Mouse (Mus musculus) cerebellum, adult (tissue): Measurements from ENCODE around the gene Il17rb.

Experiments
- ATAC-seq: cut with Nextera tagmentation; 2 replicates; pipeline ENCODE4 v1.9.2; 2017; ENCODE audit warnings: mild to moderate bottlenecking, moderate library complexity, mixed read lengths; ENCODE audit not compliant: insufficient number of reproducible peaks, low FRiP score, low TSS enrichment

Gene Il17rb

GRCm38 (mm10) chr14:30017794-30018462 is 9.2 kb upstream of the Il17rb start:
- ATAC-seq, result no peak

GRCm38 (mm10) chr14:30016666-30017065 is 8.0 kb upstream of the Il17rb start:
- ATAC-seq, result no peak

- no peak for ATAC-seq
These were observed 6.3 kb upstream of the Il17rb start for GRCm38 (mm10) chr14:30015008-30015407.

- no peak for ATAC-seq
These were observed 5.8 kb upstream of the Il17rb start for GRCm38 (mm10) chr14:30014487-30014886.

- ATAC-seq, result no peak
These were observed 3.3 kb upstream of the Il17rb start for GRCm38 (mm10) chr14:30011886-30012560.

GRCm38 (mm10) chr14:30009864-30010560 is 1.3 kb upstream of the Il17rb start:
- ATAC-seq, result no peak

GRCm38 (mm10) chr14:29999475-29999811 is 9.3 kb downstream of the Il17rb start:
- ATAC-seq, result no peak

- no peak for ATAC-seq
These were observed 9.8 kb downstream of the Il17rb start for GRCm38 (mm10) chr14:29998747-29999474.

- no peak for ATAC-seq
These were observed 11.4 kb downstream of the Il17rb start for GRCm38 (mm10) chr14:29997345-29997744.

- ATAC-seq, result no peak
These were observed 12.5 kb downstream of the Il17rb start for GRCm38 (mm10) chr14:29996000-29996751.

- ATAC-seq, result no peak
These were observed 13.7 kb downstream of the Il17rb start for GRCm38 (mm10) chr14:29994976-29995375.

- no peak for ATAC-seq
These were observed 20.4 kb downstream of the Il17rb start for GRCm38 (mm10) chr14:29988337-29988736.

- ATAC-seq, result no peak
These were observed 21.0 kb downstream of the Il17rb start for GRCm38 (mm10) chr14:29987739-29988138.

GRCm38 (mm10) chr14:29987276-29987675 is 21.4 kb downstream of the Il17rb start:
- peak; percentile 56; the same call in 1 of the 2 replicates for ATAC-seq

GRCm38 (mm10) chr14:29986096-29986495 is 22.6 kb downstream of the Il17rb start:
- ATAC-seq, result no peak

- ATAC-seq, result no peak
These were observed 28.1 kb downstream of the Il17rb start for GRCm38 (mm10) chr14:29980447-29981205.

- peak; percentile 90 for ATAC-seq
These were observed 30.2 kb downstream of the Il17rb start, which contains the start of gene Actr8 for GRCm38 (mm10) chr14:29978254-29979204. Actr8 (plus strand) TSS chr14:29978337.

GRCm38 (mm10) chr14:29976927-29977326 is 31.8 kb downstream of the Il17rb start:
- ATAC-seq, result no peak
